Mouse (Mus musculus): Measurements from ENCODE around the gene Mgat4b.

DNA sequence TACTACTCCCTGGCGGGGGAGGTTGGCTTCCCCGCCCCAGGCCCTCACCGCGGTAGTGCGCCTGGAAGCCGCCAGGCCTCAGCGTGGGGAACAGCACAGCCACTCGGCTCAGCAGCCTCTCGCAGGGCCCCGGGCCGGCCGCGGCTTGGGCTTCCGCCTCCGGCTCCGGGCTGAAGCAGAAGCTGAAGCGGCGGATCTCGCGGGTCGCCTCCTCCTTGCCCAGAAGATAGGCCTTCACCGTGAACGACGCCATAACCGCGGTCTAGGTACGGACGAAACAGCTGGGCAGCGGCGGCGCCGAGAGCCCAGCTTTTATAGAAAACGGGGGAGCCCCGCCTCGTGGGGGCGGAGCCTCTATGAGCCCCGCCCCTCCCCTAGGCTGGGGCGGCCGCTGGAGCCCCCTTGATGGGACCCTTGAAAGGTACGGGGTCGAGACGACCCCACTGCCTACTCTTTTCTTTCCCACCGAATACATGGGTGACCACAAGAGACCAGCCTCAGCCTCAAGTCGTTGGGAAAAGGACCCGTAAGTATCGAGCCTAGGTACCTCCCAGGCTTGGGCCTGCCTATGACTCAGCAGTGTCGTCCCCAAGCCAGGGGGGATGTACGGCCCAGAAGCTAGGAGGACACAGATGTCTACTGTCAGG is at the start of gene Mgat4b, which contains the start of gene Sqstm1:
- TF ChIP-seq ZNF384 (IDR thresholded peaks at IDR 0.05; ENCODE audit: low read depth, low read length): no peak
- TF ChIP-seq MAFK (IDR thresholded peaks at IDR 0.05; ENCODE audit: insufficient read depth, low read depth, low read length): peak; percentile 94
- TF ChIP-seq ZC3H11A (IDR thresholded peaks at IDR 0.05; ENCODE audit: borderline replicate concordance, low read depth, low read length): no peak
- TF ChIP-seq CHD2 (IDR thresholded peaks at IDR 0.05; ENCODE audit: low read depth, low read length): no peak
